Mouse (Mus musculus): ENCODE measurements around the gene Prps1. TPM values are rescaled to one million over a fixed set of nuclear protein-coding genes. Genes with fewer than 3 reads are reported as not detected.
"Not testable (repeated sequence)": the region's sequence is repeated elsewhere in the genome, so short reads cannot be mapped to it uniquely, and the experiment has no call there.

The Prps1 gene
- total and polyA plus RNA-seq, 2 experiments = 10.6 to 30.7 TPM

DNA sequence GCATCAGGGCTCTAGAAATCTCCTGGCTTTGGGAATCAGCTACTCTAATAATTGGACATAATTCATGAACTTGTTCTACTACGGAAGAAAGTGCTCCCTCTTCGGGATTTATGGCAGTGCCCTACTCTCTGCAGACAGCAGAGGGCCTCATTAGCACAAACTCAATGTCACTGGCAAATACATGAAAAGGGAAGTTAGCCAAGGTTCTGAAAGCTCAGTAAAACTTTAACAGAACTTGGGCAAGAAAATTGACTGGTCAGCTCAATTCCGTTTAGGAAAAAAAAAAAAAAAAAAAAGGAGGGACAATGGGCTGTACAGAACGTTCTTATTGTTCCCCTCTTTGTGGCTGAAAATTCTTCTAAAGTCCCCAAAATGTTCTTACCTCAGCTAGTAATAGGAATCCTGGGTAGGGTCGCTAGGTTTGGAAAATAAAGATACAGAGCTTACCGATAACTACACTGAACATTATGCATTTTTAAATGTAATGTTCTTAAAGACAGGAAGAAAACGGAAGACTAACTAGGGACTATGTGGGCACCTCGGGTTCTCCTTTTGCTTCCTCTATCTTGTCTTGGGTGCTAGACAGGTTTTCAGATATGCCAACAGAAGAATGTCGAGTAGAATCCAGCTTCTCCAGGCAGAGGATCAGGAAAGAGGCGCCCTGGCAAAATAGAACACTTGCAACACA lies 35.6 kb downstream of the Prps1 start:
- Histone ChIP-seq H3K4me3 (ENCODE audit: insufficient read depth, low read depth, low read length) (peak overlapping the region; percentile 30; the same call in 1 of the 2 replicates), H3K4me1 (ENCODE audit: control insufficient read depth, insufficient read depth, low read length) (peaks cover 14% of the 10 kb centered on the region), H3K79me2 (ENCODE audit: control insufficient read depth, insufficient read depth, low read length) (no peaks in the 10 kb centered on the region), H3K27ac (replicated peaks; ENCODE audit: insufficient read depth, low read depth, low read length) (peak overlapping the region; percentile 60), H3K36me3 (ENCODE audit: control insufficient read depth, insufficient read depth, low read length) (no peaks in the 10 kb centered on the region), H3K27me3 (ENCODE audit: control insufficient read depth, insufficient read depth, low read length) (no peaks in the 10 kb centered on the region), H3K9ac (ENCODE audit: low read depth, low read length) (no peak overlapping the region)
- TF ChIP-seq CTCF (IDR thresholded peaks at IDR 0.05; ENCODE audit: low read depth, low read length) = peak; percentile 56
- TF ChIP-seq POLR2A (IDR thresholded peaks at IDR 0.05; ENCODE audit: extremely low read depth, insufficient read depth, low read length) = no peak
- 9% methylated on average over 10 of the region's 10 CpGs for WGBS
- peak; percentile 88 for DNase-seq (ENCODE audit: extremely low read depth, low read depth, low spot score)

DNA sequence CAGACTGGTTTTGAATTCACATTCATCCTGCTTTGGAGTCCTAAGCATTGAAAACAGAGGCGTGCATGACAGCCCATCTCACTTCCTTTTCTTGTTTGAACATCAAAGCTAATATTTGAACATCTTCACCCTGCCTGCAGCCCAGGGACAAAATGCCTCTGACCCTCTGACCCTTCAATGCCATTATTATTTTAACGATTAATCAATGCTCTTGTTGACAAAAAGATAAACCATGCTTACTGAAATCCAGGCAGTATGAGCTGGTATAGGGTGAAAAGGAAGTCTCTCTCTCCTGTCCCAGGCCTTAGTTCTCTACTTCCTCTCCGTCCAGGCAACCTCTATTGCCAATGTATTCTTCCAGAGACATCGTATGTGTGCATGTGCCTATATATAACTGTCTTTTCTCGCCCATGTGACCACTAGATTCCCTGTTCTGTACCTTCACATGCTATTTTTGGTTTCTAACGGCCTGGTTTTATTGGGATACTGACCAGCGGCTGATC lies 37.2 kb downstream of the Prps1 start:
- Histone ChIP-seq H3K9ac (ENCODE audit: low read depth, low read length) (no peak overlapping the region), H3K79me2 (ENCODE audit: control insufficient read depth, insufficient read depth, low read length) (no peaks in the 10 kb centered on the region), H3K4me1 (ENCODE audit: control insufficient read depth, insufficient read depth, low read length) (peaks cover 14% of the 10 kb centered on the region), H3K4me3 (ENCODE audit: insufficient read depth, low read depth, low read length) (no peak overlapping the region), H3K27me3 (ENCODE audit: control insufficient read depth, insufficient read depth, low read length) (no peaks in the 10 kb centered on the region), H3K36me3 (ENCODE audit: control insufficient read depth, insufficient read depth, low read length) (no peaks in the 10 kb centered on the region), H3K27ac (replicated peaks; ENCODE audit: insufficient read depth, low read depth, low read length) (peak overlapping the region; percentile 57)
- DNase-seq (ENCODE audit: extremely low read depth, low read depth, low spot score) = peak; percentile 90
- TF ChIP-seq POLR2A (IDR thresholded peaks at IDR 0.05; ENCODE audit: extremely low read depth, insufficient read depth, low read length) = no peak
- TF ChIP-seq CTCF (IDR thresholded peaks at IDR 0.05; ENCODE audit: low read depth, low read length) = no peak
- WGBS = 4% methylated on average over 7 of the region's 7 CpGs

DNA sequence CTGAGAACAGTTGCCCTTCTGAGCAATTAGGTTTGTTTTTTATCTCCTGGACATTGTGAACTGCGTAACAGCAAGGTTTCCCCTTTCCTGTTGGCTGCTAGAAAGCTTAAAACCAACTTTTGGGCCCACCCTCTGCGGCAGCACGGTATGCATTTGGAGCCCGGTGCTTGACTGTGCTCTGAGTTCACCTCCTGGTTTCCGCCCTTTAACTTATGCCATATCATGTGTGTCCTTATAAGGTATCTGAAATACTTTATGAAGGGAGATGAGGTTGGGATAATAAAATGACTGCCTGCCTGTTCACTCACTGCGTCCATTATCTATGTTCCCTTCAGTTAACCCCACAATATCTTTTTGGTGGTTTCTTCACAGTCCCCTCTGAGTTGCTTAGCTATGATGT lies 37.8 kb downstream of the Prps1 start:
- H3K36me3 ChIP-seq (ENCODE audit: control insufficient read depth, insufficient read depth, low read length) = no peaks in the 10 kb centered on the region
- H3K4me1 ChIP-seq (ENCODE audit: control insufficient read depth, insufficient read depth, low read length) = peaks cover 10% of the 10 kb centered on the region; the same call in 1 of the 2 replicates

DNA sequence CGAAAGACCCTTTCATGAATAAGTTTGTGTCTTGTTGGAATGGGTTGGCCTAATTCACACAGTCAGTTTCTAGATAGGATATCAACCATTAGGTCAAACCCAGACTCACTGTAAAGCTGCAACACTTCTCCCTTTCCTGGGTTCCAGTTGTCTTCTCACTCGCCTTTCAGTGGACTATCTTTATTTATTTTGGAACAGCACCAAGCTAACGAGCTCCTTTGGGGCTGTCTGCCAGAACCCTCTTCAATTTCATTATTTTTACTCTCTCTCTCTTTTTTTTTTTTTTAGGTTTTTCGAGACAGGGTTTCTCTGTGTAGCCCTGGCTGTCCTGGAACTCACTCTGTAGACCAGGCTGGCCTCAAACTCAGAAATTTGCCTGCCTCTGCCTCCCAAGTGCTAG lies 42.0 kb downstream of the Prps1 start:
- not testable (repeated sequence) for H3K9ac ChIP-seq (ENCODE audit: low read depth, low read length); H3K4me3 ChIP-seq (ENCODE audit: insufficient read depth, low read depth, low read length); DNase-seq (ENCODE audit: extremely low read depth, low read depth, low spot score); H3K36me3 ChIP-seq (ENCODE audit: control insufficient read depth, insufficient read depth, low read length); H3K27ac ChIP-seq (replicated peaks; ENCODE audit: insufficient read depth, low read depth, low read length); H3K79me2 ChIP-seq (ENCODE audit: control insufficient read depth, insufficient read depth, low read length); H3K4me1 ChIP-seq (ENCODE audit: control insufficient read depth, insufficient read depth, low read length); H3K27me3 ChIP-seq (ENCODE audit: control insufficient read depth, insufficient read depth, low read length)
- 37% methylated on average over 4 of the region's 4 CpGs for WGBS

More for the DNA sequence above, 37.8 kb downstream of the Prps1 start:
- Histone ChIP-seq H3K27ac (replicated peaks; ENCODE audit: insufficient read depth, low read depth, low read length) (no peak overlapping the region), H3K9ac (ENCODE audit: low read depth, low read length) (no peak overlapping the region), H3K79me2 (ENCODE audit: control insufficient read depth, insufficient read depth, low read length) (no peaks in the 10 kb centered on the region), H3K4me3 (ENCODE audit: insufficient read depth, low read depth, low read length) (no peak overlapping the region), H3K27me3 (ENCODE audit: control insufficient read depth, insufficient read depth, low read length) (no peaks in the 10 kb centered on the region)
- DNase-seq (ENCODE audit: extremely low read depth, low read depth, low spot score) = no peak
- TF ChIP-seq POLR2A (IDR thresholded peaks at IDR 0.05; ENCODE audit: extremely low read depth, insufficient read depth, low read length) (no peak), CTCF (IDR thresholded peaks at IDR 0.05; ENCODE audit: low read depth, low read length) (no peak)
- 76% methylated on average over 6 of the region's 6 CpGs for WGBS

DNA sequence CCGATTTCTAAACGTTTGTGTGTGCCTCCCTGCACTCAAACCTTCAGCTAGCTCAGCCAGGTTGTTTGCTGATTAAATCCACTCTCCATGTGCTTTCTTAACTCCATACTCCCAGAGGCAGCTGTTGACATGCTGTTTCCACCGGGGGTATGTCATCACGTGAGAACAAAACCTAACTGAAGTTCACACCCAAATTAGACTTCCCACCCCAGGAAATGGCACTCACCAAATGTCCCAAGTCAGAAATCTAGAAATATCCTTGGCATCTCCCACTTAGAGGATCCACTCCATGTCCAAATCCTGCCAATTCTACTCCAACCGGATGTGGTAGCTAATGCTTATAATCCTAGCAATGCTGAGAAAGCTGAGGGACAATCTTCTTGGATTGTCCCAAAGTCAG lies 43.9 kb downstream of the Prps1 start:
- TF ChIP-seq CTCF (IDR thresholded peaks at IDR 0.05; ENCODE audit: low read depth, low read length) = no peak
- no peak for TF ChIP-seq POLR2A (IDR thresholded peaks at IDR 0.05; ENCODE audit: extremely low read depth, insufficient read depth, low read length)
- H3K9ac ChIP-seq (ENCODE audit: low read depth, low read length) = no peak overlapping the region
- no peaks in the 10 kb centered on the region for H3K79me2 ChIP-seq (ENCODE audit: control insufficient read depth, insufficient read depth, low read length)
- WGBS = 63% methylated on average over 5 of the region's 5 CpGs
- H3K4me3 ChIP-seq (ENCODE audit: insufficient read depth, low read depth, low read length) = no peak overlapping the region
- DNase-seq (ENCODE audit: extremely low read depth, low read depth, low spot score) = no peak
- no peaks in the 10 kb centered on the region for H3K27me3 ChIP-seq (ENCODE audit: control insufficient read depth, insufficient read depth, low read length)
- H3K27ac ChIP-seq (replicated peaks; ENCODE audit: insufficient read depth, low read depth, low read length) = no peak overlapping the region
- peaks cover 2% of the 10 kb centered on the region for H3K4me1 ChIP-seq (ENCODE audit: control insufficient read depth, insufficient read depth, low read length)
- H3K36me3 ChIP-seq (ENCODE audit: control insufficient read depth, insufficient read depth, low read length) = no peaks in the 10 kb centered on the region

Data from liver, adult 2 months (tissue).